Mouse (Mus musculus): ENCODE data around the gene Olfr1290.

DNA sequence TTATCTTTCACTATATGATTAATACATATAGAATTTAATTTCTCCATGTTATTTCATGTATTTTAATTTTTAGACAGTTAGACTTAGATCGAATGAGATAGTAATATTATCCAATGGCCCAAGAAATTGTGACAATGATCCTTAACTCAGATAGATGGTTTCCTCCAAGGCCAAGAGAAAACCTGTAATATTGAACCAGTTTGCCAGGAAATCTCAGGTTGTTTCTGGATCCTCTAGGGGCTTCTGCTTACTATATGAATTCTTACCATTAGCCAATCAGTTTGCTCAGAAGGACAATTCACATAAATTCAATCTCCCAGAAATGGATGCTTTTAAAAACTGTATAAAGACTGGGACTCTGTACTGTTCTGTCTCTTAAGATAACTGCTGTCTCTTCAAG is 31.3 kb upstream of the Olfr1290 start, which contains the start of gene Olfr1293-ps:
- no peak for TF ChIP-seq GATA1 (IDR thresholded peaks at IDR 0.05; ENCODE audit: low read length)
- no peak for TF ChIP-seq TAL1 (IDR thresholded peaks at IDR 0.05; ENCODE audit: low read length)
